Mouse (Mus musculus): ENCODE measurements around the gene Tpx2. TPM values are rescaled to one million over a fixed set of nuclear protein-coding genes. Genes with fewer than 3 reads are reported as not detected.
A peak's percentile ranks its signal among the peaks of the same experiment; 100 is the strongest.

The Tpx2 gene
- 126 and 128 TPM in 2 replicates for polyA plus RNA-seq (2014; fragmentation: Nextera tagmentation; extraction: Ambion mirVana)

DNA sequence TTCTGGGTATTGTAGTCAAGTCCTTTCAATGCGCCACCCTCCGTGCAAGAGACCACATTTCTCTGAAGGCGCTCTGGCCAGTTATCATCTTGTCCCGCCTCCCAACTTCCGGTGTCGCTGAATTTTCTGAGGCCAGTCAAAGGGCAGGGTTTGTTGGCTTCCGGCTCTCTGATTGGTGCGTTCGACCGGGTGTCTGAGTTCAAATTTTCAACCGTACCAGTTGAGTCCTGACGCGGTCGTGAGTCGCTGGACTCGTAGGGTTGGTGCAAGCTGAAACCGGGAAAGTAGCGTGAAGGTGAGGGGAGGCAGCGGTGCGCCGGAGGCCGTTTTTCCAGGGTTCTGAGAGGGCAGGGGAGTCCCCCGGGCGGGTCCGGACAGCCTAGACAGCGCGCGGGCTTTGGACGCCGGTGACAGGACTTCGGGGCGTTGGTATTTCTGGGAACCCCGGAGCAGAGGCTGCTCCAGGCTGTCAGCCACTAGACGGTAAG, at the start of gene Tpx2:
Gene Tpx2 (plus strand): TSS at position 150 of the 488 bp plus-strand sequence.
- Histone ChIP-seq H3K4me3 (ENCODE audit: low read depth, low read length) (peak within 1 kb of the TSS; percentile 94), H3K4me1 (ENCODE audit: insufficient read depth) (peaks cover 5% of the 10 kb centered on the region; the same call in 1 of the 2 replicates), H3K9me3 (ENCODE audit: low read depth, low read length) (no peaks in the 10 kb centered on the region), H3K27me3 (ENCODE audit: insufficient read depth, low read length) (no peaks in the 10 kb centered on the region), H3K9ac (peak within 1 kb of the TSS; percentile 81), H3K36me3 (ENCODE audit: insufficient read depth) (peaks cover 19% of the 10 kb centered on the region), H3K27ac (ENCODE audit: low read depth) (peak within 1 kb of the TSS; percentile 89), H3K4me2 (peak within 1 kb of the TSS; percentile 67)
- WGBS: under 1% methylated on average over 34 of the region's 34 CpGs
- ATAC-seq (ENCODE audit: insufficient read depth) (peak; percentile 98), DNase-seq (peak; percentile 100)
- TF ChIP-seq CTCF (IDR thresholded peaks at IDR 0.05; ENCODE audit: low read depth): peak; percentile 23; the same call in 1 of the 2 replicates

DNA sequence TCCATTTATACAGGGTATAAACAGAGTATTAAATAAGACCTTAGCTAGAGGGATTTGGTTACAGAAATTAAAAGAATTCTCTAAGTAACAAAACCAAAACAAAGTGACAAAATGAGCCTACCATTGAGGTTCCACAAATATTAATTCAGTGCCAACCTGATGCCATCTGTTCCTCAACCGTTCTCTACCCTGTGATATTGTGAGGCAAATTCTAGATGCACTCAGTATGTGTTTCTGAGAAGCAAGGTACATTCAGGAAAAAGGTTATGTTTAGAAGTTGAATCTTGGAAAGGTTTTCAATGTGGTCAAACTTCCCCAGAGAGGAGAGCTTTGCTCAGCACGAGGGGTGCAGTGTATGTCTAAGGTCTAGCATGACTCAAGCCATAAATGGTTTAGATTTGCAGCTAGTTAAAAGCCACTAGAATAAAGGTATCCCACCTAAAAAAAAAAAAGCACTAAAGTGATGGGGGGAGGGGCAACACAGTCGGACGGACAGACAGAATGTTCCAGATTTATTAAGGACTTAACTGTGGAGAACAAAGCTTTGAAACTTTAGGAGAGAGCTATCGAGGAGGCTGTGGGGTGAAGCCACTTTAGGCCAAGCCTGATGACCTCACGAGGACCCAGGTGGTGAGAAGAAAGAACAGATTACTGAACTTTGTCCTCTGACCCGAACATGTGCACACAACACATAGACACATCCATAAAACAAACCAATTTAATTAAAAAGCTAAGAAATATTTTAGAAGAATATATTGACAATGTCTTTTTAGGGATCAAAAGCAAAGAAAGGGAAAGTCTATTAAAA, 47.6 kb upstream of the Tpx2 start:
- DNase-seq (no peak), ATAC-seq (ENCODE audit: insufficient read depth) (no peak)
- WGBS: 73% methylated on average over 7 of the region's 7 CpGs
- no peaks in the 10 kb centered on the region for H3K9me3 ChIP-seq (ENCODE audit: low read depth, low read length)
- H3K4me1 ChIP-seq (ENCODE audit: insufficient read depth): peaks cover 7% of the 10 kb centered on the region
- H3K4me3 ChIP-seq (ENCODE audit: low read depth, low read length): no peak overlapping the region
- no peak overlapping the region for H3K9ac ChIP-seq
- H3K27me3 ChIP-seq (ENCODE audit: insufficient read depth, low read length): no peaks in the 10 kb centered on the region
- H3K36me3 ChIP-seq (ENCODE audit: insufficient read depth): peaks cover 7% of the 10 kb centered on the region; the same call in 1 of the 2 replicates
- no peak overlapping the region for H3K4me2 ChIP-seq
- H3K27ac ChIP-seq (ENCODE audit: low read depth): no peak overlapping the region
- no peak for TF ChIP-seq CTCF (IDR thresholded peaks at IDR 0.05; ENCODE audit: low read depth)

DNA sequence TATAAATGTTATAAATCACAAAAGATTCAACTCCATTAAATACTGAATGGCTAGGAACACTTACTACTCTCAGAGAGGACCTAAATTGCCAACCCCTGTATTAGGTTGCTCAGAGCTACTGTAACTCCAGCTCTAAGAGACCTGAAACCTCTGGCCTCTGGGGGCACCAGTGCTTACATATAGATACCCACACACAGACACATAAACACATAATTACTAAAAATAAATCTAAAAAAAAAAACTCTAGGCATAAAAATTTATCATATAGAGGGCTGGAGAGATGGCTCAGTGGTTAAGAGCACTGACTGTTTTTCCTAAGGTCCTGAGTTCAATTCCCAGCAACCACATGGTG, 47.0 kb upstream of the Tpx2 start:
- ATAC-seq (ENCODE audit: insufficient read depth): no peak
- no peak for TF ChIP-seq CTCF (IDR thresholded peaks at IDR 0.05; ENCODE audit: low read depth)
- no peak overlapping the region for H3K27ac ChIP-seq (ENCODE audit: low read depth)
- H3K4me2 ChIP-seq: no peak overlapping the region
- no peak for DNase-seq
- no peaks in the 10 kb centered on the region for H3K9me3 ChIP-seq (ENCODE audit: low read depth, low read length)
- H3K9ac ChIP-seq: no peak overlapping the region
- no peak overlapping the region for H3K4me3 ChIP-seq (ENCODE audit: low read depth, low read length)
- H3K36me3 ChIP-seq (ENCODE audit: insufficient read depth): peaks cover 7% of the 10 kb centered on the region; the same call in 1 of the 2 replicates
- no peaks in the 10 kb centered on the region for H3K27me3 ChIP-seq (ENCODE audit: insufficient read depth, low read length)
- peaks cover 8% of the 10 kb centered on the region for H3K4me1 ChIP-seq (ENCODE audit: insufficient read depth)

GRCm38 (mm10) chr2:152802303-152802702, 45.5 kb upstream of the Tpx2 start:
- H3K36me3 ChIP-seq (ENCODE audit: insufficient read depth): peaks cover 7% of the 10 kb centered on the region; the same call in 1 of the 2 replicates
- no peak overlapping the region for H3K9ac ChIP-seq
- H3K9me3 ChIP-seq (ENCODE audit: low read depth, low read length): no peaks in the 10 kb centered on the region
- no peak for ATAC-seq (ENCODE audit: insufficient read depth)
- no peak overlapping the region for H3K4me2 ChIP-seq
- peaks cover 12% of the 10 kb centered on the region for H3K4me1 ChIP-seq (ENCODE audit: insufficient read depth)
- no peak for DNase-seq
- no peaks in the 10 kb centered on the region for H3K27me3 ChIP-seq (ENCODE audit: insufficient read depth, low read length)
- WGBS: 91% methylated on average over 10 of the region's 10 CpGs
- H3K4me3 ChIP-seq (ENCODE audit: low read depth, low read length): no peak overlapping the region
- no peak overlapping the region for H3K27ac ChIP-seq (ENCODE audit: low read depth)
- no peak for TF ChIP-seq CTCF (IDR thresholded peaks at IDR 0.05; ENCODE audit: low read depth)

DNA sequence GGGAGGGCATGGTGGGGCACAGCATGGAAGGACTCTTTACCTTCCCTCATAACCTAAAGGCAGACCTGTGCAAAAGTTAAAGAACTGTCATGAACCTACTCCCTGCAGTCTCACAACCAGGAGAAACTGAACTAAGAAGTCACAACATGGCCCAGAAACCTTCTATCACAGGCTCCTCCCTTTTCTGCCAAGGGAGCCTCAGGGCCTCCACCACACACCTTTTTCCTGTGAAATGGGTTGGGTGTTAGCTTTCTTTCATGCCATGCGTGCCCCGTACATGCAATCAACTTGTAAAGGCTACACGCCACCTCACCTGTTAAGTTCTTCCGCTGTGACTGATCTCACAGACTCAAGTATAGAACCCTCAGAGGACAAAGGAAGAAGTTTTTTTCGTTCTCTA, 44.7 kb upstream of the Tpx2 start:
- peaks cover 12% of the 10 kb centered on the region for H3K4me1 ChIP-seq (ENCODE audit: insufficient read depth)
- no peaks in the 10 kb centered on the region for H3K27me3 ChIP-seq (ENCODE audit: insufficient read depth, low read length)
- ATAC-seq (ENCODE audit: insufficient read depth) (no peak), DNase-seq (no peak)
- H3K4me2 ChIP-seq: no peak overlapping the region
- no peaks in the 10 kb centered on the region for H3K9me3 ChIP-seq (ENCODE audit: low read depth, low read length)
- H3K27ac ChIP-seq (ENCODE audit: low read depth): no peak overlapping the region
- no peak overlapping the region for H3K4me3 ChIP-seq (ENCODE audit: low read depth, low read length)
- no peak overlapping the region for H3K9ac ChIP-seq
- no peak for TF ChIP-seq CTCF (IDR thresholded peaks at IDR 0.05; ENCODE audit: low read depth)
- H3K36me3 ChIP-seq (ENCODE audit: insufficient read depth): peaks cover 7% of the 10 kb centered on the region; the same call in 1 of the 2 replicates
- WGBS: 91% methylated on average over 5 of the region's 5 CpGs

- H3K4me2 ChIP-seq: 0 out of 2 replicates have a peak overlapping the region, but pooled peaks have one; percentile 10
- WGBS: 9% methylated on average over 6 of the region's 6 CpGs
- TF ChIP-seq CTCF (IDR thresholded peaks at IDR 0.05; ENCODE audit: low read depth): no peak
- H3K27ac ChIP-seq (ENCODE audit: low read depth): peak overlapping the region; percentile 69; the same call in 1 of the 2 replicates
- H3K27me3 ChIP-seq (ENCODE audit: insufficient read depth, low read length): no peaks in the 10 kb centered on the region
- H3K9ac ChIP-seq: no peak overlapping the region
- peaks cover 7% of the 10 kb centered on the region; the same call in 1 of the 2 replicates for H3K36me3 ChIP-seq (ENCODE audit: insufficient read depth)
- DNase-seq (peak; percentile 44), ATAC-seq (ENCODE audit: insufficient read depth) (peak; percentile 82)
- peaks cover 12% of the 10 kb centered on the region for H3K4me1 ChIP-seq (ENCODE audit: insufficient read depth)
- H3K4me3 ChIP-seq (ENCODE audit: low read depth, low read length): no peak overlapping the region
- H3K9me3 ChIP-seq (ENCODE audit: low read depth, low read length): no peaks in the 10 kb centered on the region
These were observed 43.2 kb upstream of the Tpx2 start for GRCm38 (mm10) chr2:152804408-152805110.

GRCm38 (mm10) chr2:152805111-152805490, 42.7 kb upstream of the Tpx2 start:
- H3K9ac ChIP-seq: no peak overlapping the region

More at GRCm38 (mm10) chr2:152805111-152805490, 42.7 kb upstream of the Tpx2 start:
- DNase-seq: no peak
- Histone ChIP-seq H3K27ac (ENCODE audit: low read depth) (peak overlapping the region; percentile 69; the same call in 1 of the 2 replicates), H3K4me3 (ENCODE audit: low read depth, low read length) (no peak overlapping the region), H3K4me1 (ENCODE audit: insufficient read depth) (peaks cover 12% of the 10 kb centered on the region), H3K4me2 (no peak overlapping the region), H3K36me3 (ENCODE audit: insufficient read depth) (peaks cover 7% of the 10 kb centered on the region; the same call in 1 of the 2 replicates), H3K9me3 (ENCODE audit: low read depth, low read length) (no peaks in the 10 kb centered on the region), H3K27me3 (ENCODE audit: insufficient read depth, low read length) (no peaks in the 10 kb centered on the region)
- no peak for TF ChIP-seq CTCF (IDR thresholded peaks at IDR 0.05; ENCODE audit: low read depth)
- 48% methylated on average over 5 of the region's 5 CpGs for WGBS
- peak; percentile 59 for ATAC-seq (ENCODE audit: insufficient read depth)
